Mouse (Mus musculus): Measurements from ENCODE around the gene Ms4a5. TPM values are rescaled to one million over a fixed set of nuclear protein-coding genes. Genes with fewer than 3 reads are reported as not detected.

Ms4a5 gene
- total RNA-seq (2023; ENCODE audit: inconsistent age) = not detected in 4 replicates

GRCm38 (mm10) chr19:11283773-11284172 is at the start of gene Ms4a5:
Gene Ms4a5 (minus strand): TSS chr19:11283873.

DNA sequence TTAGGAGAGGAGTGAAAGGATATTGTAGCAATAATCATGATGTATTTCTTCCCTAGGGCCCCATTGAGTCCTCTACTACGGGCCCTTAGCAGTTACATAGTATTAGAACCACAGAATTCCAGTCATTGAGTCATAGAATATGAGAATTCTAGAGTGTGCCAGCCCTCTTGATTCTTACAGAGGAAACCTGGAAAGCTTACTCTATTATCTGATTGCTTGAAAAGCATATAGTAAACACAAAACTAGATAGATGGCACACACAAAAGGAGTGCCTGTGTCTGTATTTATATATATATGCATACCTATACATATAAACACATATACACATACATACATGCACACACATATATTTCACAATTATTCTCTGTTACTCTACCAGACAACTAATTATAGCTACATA is 30.7 kb upstream of the Ms4a5 start, which contains the start of gene Ms4a14:
Gene Ms4a14 (minus strand): TSS at position 101 of the 400 bp plus-strand sequence.

GRCm38 (mm10) chr19:11266052-11266845 is 17.4 kb downstream of the Ms4a5 start, which contains the start of gene Ms4a1:
Gene Ms4a1 (minus strand): TSS chr19:11266241.

DNA sequence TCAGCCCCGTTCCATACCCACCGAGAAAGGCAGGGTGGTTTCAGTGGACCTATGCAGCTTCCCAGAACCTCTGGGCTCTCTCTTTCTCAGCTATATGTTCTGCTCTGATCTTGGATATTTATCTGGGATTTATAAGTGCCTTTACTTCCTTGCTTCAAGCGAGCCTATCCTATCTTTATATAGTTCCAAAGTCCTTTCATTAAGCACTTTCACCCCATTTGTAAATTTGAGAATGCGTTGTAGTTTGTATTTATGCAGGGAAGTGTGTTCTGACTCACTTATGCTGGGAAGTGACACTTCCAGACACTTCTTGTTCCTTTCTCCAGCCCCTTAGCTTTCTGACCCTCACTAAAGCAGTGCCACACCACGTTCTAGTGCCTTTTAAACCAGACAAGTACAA is 51.3 kb downstream of the Ms4a5 start, which contains the start of gene Ms4a12:
Gene Ms4a12 (minus strand): TSS at position 101 of the 400 bp plus-strand sequence.

Other genes starting within 250 kb of the Ms4a5 start
- 0.66 to 0.70 TPM (median 0.66 TPM) in 3 of 4 replicates, not detected in the other for gene Ms4a8a, start 202.8 kb downstream of the Ms4a5 start, total RNA-seq (2023; ENCODE audit: inconsistent age)
- gene 1700017D01Rik, start 153.0 kb downstream of the Ms4a5 start, total RNA-seq (2023; ENCODE audit: inconsistent age) = not detected in 4 replicates
- gene 1700025F22Rik, start 118.6 kb downstream of the Ms4a5 start, total RNA-seq (2023; ENCODE audit: inconsistent age) = not detected in 4 replicates
- not detected in 4 replicates for gene Ms4a13, start 87.1 kb downstream of the Ms4a5 start, total RNA-seq (2023; ENCODE audit: inconsistent age)
- 0.29 to 1.0 TPM (median 0.43 TPM) in 4 replicates for gene Ms4a12, start 51.4 kb downstream of the Ms4a5 start, total RNA-seq (2023; ENCODE audit: inconsistent age)
- gene Ms4a1, start 17.6 kb downstream of the Ms4a5 start, total RNA-seq (2023; ENCODE audit: inconsistent age) = 698 to 773 TPM (median 771 TPM) in 4 replicates
- gene Ms4a14, start 30.6 kb upstream of the Ms4a5 start, total RNA-seq (2023; ENCODE audit: inconsistent age) = 0.45 to 0.80 TPM (median 0.62 TPM) in 4 replicates
- 1.4 to 3.6 TPM (median 1.9 TPM) in 4 replicates for gene Ms4a7, start 52.3 kb upstream of the Ms4a5 start, total RNA-seq (2023; ENCODE audit: inconsistent age)
- 1.7 to 3.0 TPM (median 2.1 TPM) in 4 replicates for gene Ms4a4a, start 91.7 kb upstream of the Ms4a5 start, total RNA-seq (2023; ENCODE audit: inconsistent age)
- 171 to 202 TPM (median 193 TPM) in 4 replicates for gene Ms4a4c, start 120.9 kb upstream of the Ms4a5 start, total RNA-seq (2023; ENCODE audit: inconsistent age)
- 19.0 to 28.4 TPM (median 21.9 TPM) in 4 replicates for gene Ms4a4b, start 159.7 kb upstream of the Ms4a5 start, total RNA-seq (2023; ENCODE audit: inconsistent age)
- 17.6 to 21.8 TPM (median 20.2 TPM) in 4 replicates for gene Ms4a6c, start 185.5 kb upstream of the Ms4a5 start, total RNA-seq (2023; ENCODE audit: inconsistent age)
- gene Gm8369, start 202.1 kb upstream of the Ms4a5 start, total RNA-seq (2023; ENCODE audit: inconsistent age) = 189 to 234 TPM (median 225 TPM) in 4 replicates
- gene Ms4a6b, start 232.6 kb upstream of the Ms4a5 start, total RNA-seq (2023; ENCODE audit: inconsistent age) = 75.6 to 97.7 TPM (median 82.5 TPM) in 4 replicates

All from B cell, adult (primary cell).